Mouse (Mus musculus): ENCODE data around the gene Gm20517. TPM values are rescaled to one million over a fixed set of nuclear protein-coding genes. Genes with fewer than 3 reads are reported as not detected.

Gene Gm20517
- polyA plus RNA-seq, 1 experiment from 2014 or later, result 1.3 TPM

DNA sequence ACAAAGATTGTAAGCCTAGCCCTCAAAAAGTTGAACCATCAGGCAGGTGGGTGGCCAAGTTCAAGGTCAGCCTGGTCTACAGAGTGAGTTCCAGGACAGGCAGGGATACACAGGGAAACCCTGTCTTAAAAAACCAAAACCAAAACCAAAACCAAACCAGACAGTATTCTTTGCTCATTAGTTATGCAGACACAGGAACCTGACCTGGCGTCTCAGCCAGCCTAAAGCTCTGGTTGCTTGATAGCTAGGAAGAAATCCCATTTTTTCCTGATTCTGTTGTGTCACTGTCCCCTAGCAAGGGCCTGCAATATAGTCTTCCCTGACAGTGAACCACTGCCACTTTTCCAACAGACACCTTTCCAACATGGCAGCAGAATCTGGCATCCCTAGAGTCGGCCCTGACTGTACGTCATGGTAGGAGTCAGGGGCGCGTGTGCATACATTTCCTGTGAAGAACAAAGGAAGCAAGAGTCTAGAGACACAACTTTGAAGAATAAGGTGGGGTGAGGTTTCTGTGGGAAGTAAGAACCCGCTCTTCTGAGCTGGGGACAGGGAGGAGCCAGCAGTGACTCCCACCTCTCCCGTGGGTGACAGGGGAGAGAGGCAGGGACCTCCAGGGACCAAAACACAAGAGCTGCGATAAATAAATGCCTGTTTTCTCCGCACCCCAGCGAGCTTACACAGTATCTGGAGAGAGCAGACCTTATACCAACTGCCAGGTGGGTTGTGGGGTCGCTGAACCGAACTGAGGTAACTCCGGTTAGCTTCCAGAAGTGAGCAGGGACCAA, 10.6 kb upstream of the Gm20517 start:
- ATAC-seq, result no peak
- Histone ChIP-seq H3K4me1 (ENCODE audit: control insufficient read depth, insufficient read depth, low read length) (0 out of 2 replicates have a peak, but pooled peaks cover 8% of the 10 kb centered on the region), H3K27ac (ENCODE audit: low read length) (no peak overlapping the region), H3K9me3 (replicated peaks; ENCODE audit: control insufficient read depth, low read length, poor library complexity, severe bottlenecking) (no peaks in the 10 kb centered on the region), H3K4me3 (ENCODE audit: low read depth, low read length) (no peak overlapping the region), H3K9ac (ENCODE audit: low read depth, low read length) (no peak overlapping the region), H3K27me3 (ENCODE audit: control insufficient read depth, insufficient read depth, low read depth, low read length) (no peaks in the 10 kb centered on the region), H3K4me2 (ENCODE audit: low read length) (no peak overlapping the region), H3K36me3 (ENCODE audit: control insufficient read depth, insufficient read depth, low read length) (peaks cover 31% of the 10 kb centered on the region)
- WGBS, result 90% methylated on average over 13 of the region's 13 CpGs

DNA sequence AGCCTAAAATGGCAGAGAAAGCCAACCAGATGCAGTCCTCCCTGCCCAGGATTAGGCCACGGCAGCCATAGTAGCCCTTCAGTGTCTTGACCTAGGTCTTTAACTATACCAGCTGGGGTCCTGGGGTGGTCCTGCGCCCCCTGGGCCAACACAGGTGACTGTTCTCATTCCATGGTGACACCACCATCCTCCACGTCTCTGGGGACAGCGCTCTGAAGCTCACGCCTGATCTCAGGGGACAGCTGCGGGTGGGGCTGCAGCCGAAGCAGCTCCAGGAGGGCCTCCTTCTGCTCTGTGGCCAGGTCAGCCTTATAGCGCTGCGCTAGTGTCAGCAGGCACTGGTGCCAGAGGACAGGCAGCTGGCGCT, 10.0 kb upstream of the Gm20517 start:
- H3K4me3 ChIP-seq (ENCODE audit: low read depth, low read length), result no peak overlapping the region
- 92% methylated on average over 10 of the region's 10 CpGs for WGBS
- H3K9ac ChIP-seq (ENCODE audit: low read depth, low read length), result no peak overlapping the region
- no peaks in the 10 kb centered on the region for H3K9me3 ChIP-seq (replicated peaks; ENCODE audit: control insufficient read depth, low read length, poor library complexity, severe bottlenecking)
- H3K27me3 ChIP-seq (ENCODE audit: control insufficient read depth, insufficient read depth, low read depth, low read length), result no peaks in the 10 kb centered on the region
- H3K27ac ChIP-seq (ENCODE audit: low read length), result no peak overlapping the region
- H3K4me1 ChIP-seq (ENCODE audit: control insufficient read depth, insufficient read depth, low read length), result 0 out of 2 replicates have a peak, but pooled peaks cover 3% of the 10 kb centered on the region
- no peak overlapping the region for H3K4me2 ChIP-seq (ENCODE audit: low read length)
- ATAC-seq, result no peak
- peaks cover 33% of the 10 kb centered on the region for H3K36me3 ChIP-seq (ENCODE audit: control insufficient read depth, insufficient read depth, low read length)

DNA sequence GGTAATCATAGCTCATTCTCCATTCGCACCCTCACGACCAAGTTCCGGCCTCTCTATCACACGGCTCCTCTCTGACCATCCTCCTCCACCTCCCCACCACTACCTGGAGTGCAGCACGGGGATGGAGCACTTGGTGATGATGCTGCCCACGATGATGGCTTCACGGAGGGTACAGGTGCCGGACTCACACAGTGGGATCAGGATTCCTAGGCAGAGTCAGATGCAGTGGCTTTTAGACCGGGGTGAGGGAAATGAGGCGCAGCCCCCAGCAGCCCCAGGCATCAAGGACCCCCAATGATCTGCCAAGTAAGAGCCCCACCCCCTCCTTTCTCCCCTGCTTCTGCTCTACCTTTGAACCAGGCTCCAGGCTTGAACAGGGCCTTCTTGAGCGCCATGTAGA, 9.1 kb upstream of the Gm20517 start:
- H3K27ac ChIP-seq (ENCODE audit: low read length), result no peak overlapping the region
- H3K9ac ChIP-seq (ENCODE audit: low read depth, low read length), result no peak overlapping the region
- H3K36me3 ChIP-seq (ENCODE audit: control insufficient read depth, insufficient read depth, low read length), result peaks cover 35% of the 10 kb centered on the region
- no peaks in the 10 kb centered on the region for H3K9me3 ChIP-seq (replicated peaks; ENCODE audit: control insufficient read depth, low read length, poor library complexity, severe bottlenecking)
- 94% methylated on average over 11 of the region's 11 CpGs for WGBS
- 0 out of 2 replicates have a peak, but pooled peaks cover 2% of the 10 kb centered on the region for H3K4me1 ChIP-seq (ENCODE audit: control insufficient read depth, insufficient read depth, low read length)
- ATAC-seq, result no peak
- no peaks in the 10 kb centered on the region for H3K27me3 ChIP-seq (ENCODE audit: control insufficient read depth, insufficient read depth, low read depth, low read length)
- H3K4me3 ChIP-seq (ENCODE audit: low read depth, low read length), result no peak overlapping the region
- H3K4me2 ChIP-seq (ENCODE audit: low read length), result no peak overlapping the region

DNA sequence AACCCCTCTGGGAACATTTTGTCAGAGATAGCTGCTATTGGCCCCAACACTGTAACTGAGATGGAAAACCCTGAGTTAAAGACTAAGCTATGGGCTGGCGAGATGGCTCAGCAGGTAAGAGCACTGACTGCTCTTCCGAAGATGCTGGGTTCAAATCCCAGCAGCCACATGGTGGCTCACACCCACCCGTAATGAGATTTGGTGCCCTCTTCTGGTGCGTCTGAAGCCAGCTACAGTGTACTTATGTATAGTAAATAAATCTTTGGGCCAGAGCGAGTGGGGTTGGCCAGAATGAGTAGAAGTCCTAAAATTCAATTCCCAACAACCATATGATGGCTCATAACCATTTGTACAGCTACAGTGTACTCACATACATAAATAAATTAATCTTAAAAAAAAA, 5.2 kb upstream of the Gm20517 start:
- peaks cover 10% of the 10 kb centered on the region for H3K4me1 ChIP-seq (ENCODE audit: control insufficient read depth, insufficient read depth, low read length)
- 77% methylated on average over 5 of the region's 5 CpGs for whole genome bisulfite sequencing
- no peak overlapping the region for H3K4me3 ChIP-seq (ENCODE audit: low read depth, low read length)
- H3K27me3 ChIP-seq (ENCODE audit: control insufficient read depth, insufficient read depth, low read depth, low read length), result no peaks in the 10 kb centered on the region
- H3K9me3 ChIP-seq (replicated peaks; ENCODE audit: control insufficient read depth, low read length, poor library complexity, severe bottlenecking), result no peaks in the 10 kb centered on the region
- no peak overlapping the region for H3K9ac ChIP-seq (ENCODE audit: low read depth, low read length)
- no peak for ATAC-seq
- H3K4me2 ChIP-seq (ENCODE audit: low read length), result no peak overlapping the region
- no peak overlapping the region for H3K27ac ChIP-seq (ENCODE audit: low read length)
- H3K36me3 ChIP-seq (ENCODE audit: control insufficient read depth, insufficient read depth, low read length), result peaks cover 37% of the 10 kb centered on the region

DNA sequence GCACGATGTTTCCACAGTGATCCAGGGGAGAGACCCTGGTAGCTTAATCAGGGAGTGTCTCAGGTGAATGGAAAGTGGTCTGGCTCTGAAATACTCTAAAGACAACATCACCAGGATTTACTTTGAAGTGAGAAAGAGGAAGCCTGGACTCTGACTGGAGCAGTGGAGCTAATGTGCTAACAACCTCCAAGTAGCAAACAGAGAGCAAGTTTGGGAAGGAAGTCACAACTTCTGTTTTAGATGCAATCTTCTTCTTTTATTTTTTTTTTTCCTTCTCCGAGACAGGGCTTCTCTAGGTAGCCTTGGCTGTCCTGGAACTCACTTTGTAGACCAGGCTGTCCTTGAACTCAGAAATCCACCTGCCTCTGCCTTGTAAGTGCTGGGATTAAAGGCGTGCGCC, 2.2 kb upstream of the Gm20517 start:
- Histone ChIP-seq H3K27me3 (ENCODE audit: control insufficient read depth, insufficient read depth, low read depth, low read length) (no peaks in the 10 kb centered on the region), H3K4me3 (ENCODE audit: low read depth, low read length) (no peak overlapping the region)
- 94% methylated on average over 4 of the region's 4 CpGs for WGBS

DNA sequence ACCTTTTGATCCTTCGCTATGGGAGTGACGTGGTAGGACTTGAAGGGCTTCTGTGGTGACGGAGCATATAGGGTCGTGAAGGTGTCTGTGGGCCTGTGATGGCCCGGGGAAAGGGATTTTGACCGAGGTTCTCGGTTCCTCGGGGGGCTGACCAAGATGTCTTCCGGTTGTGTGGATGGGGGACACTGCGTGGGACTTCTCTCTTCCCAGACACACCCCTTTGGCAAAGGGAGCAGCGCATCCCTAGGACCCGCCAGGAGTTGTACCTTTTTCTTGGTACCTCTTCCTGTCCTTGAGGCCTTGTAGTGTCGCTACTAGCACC, 233 bp downstream of the Gm20517 start:
- peak overlapping the region; percentile 84 for H3K4me3 ChIP-seq (ENCODE audit: low read depth, low read length)
- no peaks in the 10 kb centered on the region for H3K9me3 ChIP-seq (replicated peaks; ENCODE audit: control insufficient read depth, low read length, poor library complexity, severe bottlenecking)
- peaks cover 9% of the 10 kb centered on the region for H3K36me3 ChIP-seq (ENCODE audit: control insufficient read depth, insufficient read depth, low read length)
- peak overlapping the region; percentile 80 for H3K27ac ChIP-seq (ENCODE audit: low read length)
- H3K27me3 ChIP-seq (ENCODE audit: control insufficient read depth, insufficient read depth, low read depth, low read length), result no peaks in the 10 kb centered on the region
- ATAC-seq, result peak; percentile 73; the same call in 1 of the 2 replicates
- peak overlapping the region; percentile 80 for H3K9ac ChIP-seq (ENCODE audit: low read depth, low read length)
- peaks cover 24% of the 10 kb centered on the region for H3K4me1 ChIP-seq (ENCODE audit: control insufficient read depth, insufficient read depth, low read length)
- H3K4me2 ChIP-seq (ENCODE audit: low read length), result peak overlapping the region; percentile 95
- under 1% methylated on average over 13 of the region's 13 CpGs for WGBS

More for the DNA sequence above, 2.2 kb upstream of the Gm20517 start:
- H3K36me3 ChIP-seq (ENCODE audit: control insufficient read depth, insufficient read depth, low read length), result peaks cover 22% of the 10 kb centered on the region
- peaks cover 24% of the 10 kb centered on the region for H3K4me1 ChIP-seq (ENCODE audit: control insufficient read depth, insufficient read depth, low read length)
- no peak overlapping the region for H3K9ac ChIP-seq (ENCODE audit: low read depth, low read length)
- H3K9me3 ChIP-seq (replicated peaks; ENCODE audit: control insufficient read depth, low read length, poor library complexity, severe bottlenecking), result no peaks in the 10 kb centered on the region
- H3K4me2 ChIP-seq (ENCODE audit: low read length), result no peak overlapping the region
- no peak for ATAC-seq
- H3K27ac ChIP-seq (ENCODE audit: low read length), result no peak overlapping the region

DNA sequence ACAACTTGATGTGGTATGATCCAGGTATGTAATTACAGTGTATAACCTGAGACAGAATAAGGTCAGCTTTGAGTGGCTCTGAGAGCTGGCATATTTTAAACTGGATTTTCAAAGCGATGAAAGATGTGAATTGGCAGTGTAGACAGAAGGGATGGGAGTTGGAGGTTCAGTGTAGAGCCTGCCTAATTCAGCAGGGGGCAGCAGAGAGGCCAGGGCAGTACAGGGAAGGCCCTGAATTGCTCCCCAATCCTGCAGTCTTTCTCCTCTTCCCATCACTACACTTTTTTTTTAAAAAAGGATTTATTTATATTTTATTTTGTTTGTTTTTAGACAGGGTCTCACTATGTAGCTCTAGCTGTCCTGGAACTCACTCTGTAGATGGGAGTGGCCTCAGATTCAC, 2.6 kb downstream of the Gm20517 start:
- Histone ChIP-seq H3K4me2 (ENCODE audit: low read length) (no peak overlapping the region), H3K4me3 (ENCODE audit: low read depth, low read length) (no peak overlapping the region), H3K9ac (ENCODE audit: low read depth, low read length) (no peak overlapping the region), H3K4me1 (ENCODE audit: control insufficient read depth, insufficient read depth, low read length) (peaks cover 24% of the 10 kb centered on the region), H3K27ac (ENCODE audit: low read length) (no peak overlapping the region), H3K27me3 (ENCODE audit: control insufficient read depth, insufficient read depth, low read depth, low read length) (no peaks in the 10 kb centered on the region), H3K36me3 (ENCODE audit: control insufficient read depth, insufficient read depth, low read length) (peaks cover 8% of the 10 kb centered on the region; the same call in 1 of the 2 replicates), H3K9me3 (replicated peaks; ENCODE audit: control insufficient read depth, low read length, poor library complexity, severe bottlenecking) (no peaks in the 10 kb centered on the region)
- ATAC-seq, result no peak
- WGBS, result 100% methylated on average over 1 of the region's 1 CpGs

DNA sequence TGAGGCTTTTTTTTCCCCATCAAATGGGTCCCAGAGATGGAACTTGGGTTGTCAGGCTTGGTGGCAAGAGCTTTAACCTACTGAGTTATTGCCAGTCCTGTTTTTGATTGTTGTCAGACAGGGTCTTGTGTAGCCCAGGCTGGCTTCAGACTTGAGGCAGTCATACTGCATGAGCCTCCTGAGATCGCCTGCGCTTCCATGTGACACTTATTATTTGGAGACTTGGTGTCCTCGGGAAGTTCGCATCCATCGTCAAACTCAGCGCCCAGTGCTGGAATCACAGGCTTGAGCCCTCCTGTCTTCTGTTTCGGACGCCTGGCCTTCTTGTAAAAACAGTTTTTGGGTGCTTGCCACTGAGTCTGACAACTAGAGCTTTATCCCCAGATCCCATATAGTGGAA, 4.7 kb downstream of the Gm20517 start:
- Histone ChIP-seq H3K4me1 (ENCODE audit: control insufficient read depth, insufficient read depth, low read length) (peaks cover 14% of the 10 kb centered on the region), H3K36me3 (ENCODE audit: control insufficient read depth, insufficient read depth, low read length) (peaks cover 11% of the 10 kb centered on the region; the same call in 1 of the 2 replicates), H3K9ac (ENCODE audit: low read depth, low read length) (no peak overlapping the region), H3K27me3 (ENCODE audit: control insufficient read depth, insufficient read depth, low read depth, low read length) (no peaks in the 10 kb centered on the region), H3K27ac (ENCODE audit: low read length) (no peak overlapping the region), H3K4me3 (ENCODE audit: low read depth, low read length) (no peak overlapping the region), H3K4me2 (ENCODE audit: low read length) (no peak overlapping the region), H3K9me3 (replicated peaks; ENCODE audit: control insufficient read depth, low read length, poor library complexity, severe bottlenecking) (no peaks in the 10 kb centered on the region)
- ATAC-seq, result no peak
- WGBS, result 97% methylated on average over 8 of the region's 8 CpGs

DNA sequence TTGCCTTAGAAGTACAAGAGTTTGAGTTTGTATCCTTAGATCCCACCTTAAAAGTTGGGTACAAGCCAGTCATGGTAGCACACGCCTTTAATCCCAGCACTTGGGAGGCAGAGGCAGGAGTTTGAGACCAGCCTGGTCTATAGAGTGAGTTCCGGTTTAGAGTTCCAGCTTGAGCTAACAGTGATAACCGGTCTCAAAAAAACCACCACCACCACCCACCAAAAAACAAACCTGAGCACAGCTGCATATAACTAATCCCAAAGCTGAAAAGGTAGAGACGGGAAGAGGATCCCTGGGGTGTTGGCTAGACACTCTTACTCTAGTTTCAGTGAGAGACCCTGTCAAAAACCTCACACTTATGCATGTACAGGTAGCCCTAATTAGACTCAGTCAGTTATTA, 5.3 kb downstream of the Gm20517 start:
- Histone ChIP-seq H3K27ac (ENCODE audit: low read length) (no peak overlapping the region), H3K4me3 (ENCODE audit: low read depth, low read length) (no peak overlapping the region), H3K4me2 (ENCODE audit: low read length) (no peak overlapping the region), H3K4me1 (ENCODE audit: control insufficient read depth, insufficient read depth, low read length) (peaks cover 14% of the 10 kb centered on the region), H3K9ac (ENCODE audit: low read depth, low read length) (no peak overlapping the region), H3K9me3 (replicated peaks; ENCODE audit: control insufficient read depth, low read length, poor library complexity, severe bottlenecking) (no peaks in the 10 kb centered on the region), H3K36me3 (ENCODE audit: control insufficient read depth, insufficient read depth, low read length) (peaks cover 11% of the 10 kb centered on the region; the same call in 1 of the 2 replicates), H3K27me3 (ENCODE audit: control insufficient read depth, insufficient read depth, low read depth, low read length) (no peaks in the 10 kb centered on the region)
- 97% methylated on average over 4 of the region's 4 CpGs for WGBS
- ATAC-seq, result no peak

Data from midbrain, embryonic 16.5 days (tissue).